Mouse (Mus musculus) left cerebral cortex, postnatal 25 days (tissue): ENCODE data around the gene Odf3l2. TPM values are rescaled to one million over a fixed set of nuclear protein-coding genes. Genes with fewer than 3 reads are reported as not detected.

Source experiments
- DNase-seq, 2 experiments: peaks; one replicate each; pipeline ENCODE4 v3.0.0; 2022; ENCODE audit warnings: low spot score in 2 of 2, mixed read lengths in 1 of 2
- intact Hi-C: fragments of 180-260 bp; cut with DNase I; formaldehyde crosslinking; loops from one replicate; pipeline ENCODE4 v1.15.1; 2025
- total RNA-seq, 2 experiments: library from RNA; stranded (reverse); gene quantifications; 2 replicates each; pipeline ENCODE4 v1.2.3; 2021

Odf3l2 gene
- total RNA-seq, 2 experiments from 2014 or later: 0.34 to 0.57 TPM

- DNase-seq: peak; percentile 79 to 95
- intact Hi-C loops: loop anchor here (1.0 kb wide), 1 partner anchor 72 kb away; the partner anchor contains the start of gene Tpgs1
These were observed 48.2 kb downstream of the Odf3l2 start for GRCm38 (mm10) chr10:79597051-79597935.

GRCm38 (mm10) chr10:79595590-79595929 is 50.0 kb downstream of the Odf3l2 start:
- intact Hi-C loops: loop anchor here (1.0 kb wide), 2 partner anchors 54 to 69 kb away; partner anchors contain the start of gene Madcam1
- DNase-seq: no peak

GRCm38 (mm10) chr10:79594872-79595589 is 50.5 kb downstream of the Odf3l2 start:
- intact Hi-C loops: loop anchor here (1.0 kb wide), 2 partner anchors 54 to 69 kb away; partner anchors contain the start of gene Madcam1
- DNase-seq: peak; percentile 75 to 80

- intact Hi-C loops: no loop called here
- DNase-seq: no peak
These were observed 51.4 kb downstream of the Odf3l2 start for GRCm38 (mm10) chr10:79594111-79594510.

GRCm38 (mm10) chr10:79590702-79591101 is 54.8 kb downstream of the Odf3l2 start:
- intact Hi-C loops: no loop called here
- DNase-seq: no peak

Other genes with a start within 250 kb of the Odf3l2 start
- gene Vmn2r83, start 177.0 kb downstream of the Odf3l2 start, total RNA-seq: not detected
- gene Plpp2, start 111.9 kb downstream of the Odf3l2 start, total RNA-seq: 1 to 10 TPM; 2.3 to 4.3 TPM
- gene Mier2, start 90.5 kb downstream of the Odf3l2 start, total RNA-seq: 10 to 100 TPM; 48.2 to 48.4 TPM
- gene Theg, start 58.4 kb downstream of the Odf3l2 start, total RNA-seq: not detected
- gene C2cd4c, start 31.7 kb downstream of the Odf3l2 start, total RNA-seq: 10 to 100 TPM; 15.2 to 18.6 TPM
- gene Shc2, start 7.8 kb downstream of the Odf3l2 start, total RNA-seq: 10 to 100 TPM; 42.2 to 44.4 TPM
- not detected for gene Madcam1, start 18.8 kb upstream of the Odf3l2 start, total RNA-seq
- gene Tpgs1, start 23.6 kb upstream of the Odf3l2 start, total RNA-seq: 10 to 100 TPM; 82.0 to 82.8 TPM
- 10 to 100 TPM; 75.9 to 78.0 TPM for gene Cdc34, start 36.5 kb upstream of the Odf3l2 start, total RNA-seq
- 1 to 10 TPM; 1.5 to 2.4 TPM for gene Gzmm, start 43.3 kb upstream of the Odf3l2 start, total RNA-seq
- 100 to 1,000 TPM; 650 to 673 TPM for gene Bsg, start 58.8 kb upstream of the Odf3l2 start, total RNA-seq
- 100 to 1,000 TPM; 111 to 123 TPM for gene Hcn2, start 70.9 kb upstream of the Odf3l2 start, total RNA-seq
- gene Polrmt, start 100.8 kb upstream of the Odf3l2 start, total RNA-seq: 10 to 100 TPM; 42.1 to 45.7 TPM
- 1 to 10 TPM; 2.8 to 4.0 TPM for gene Fgf22, start 109.3 kb upstream of the Odf3l2 start, total RNA-seq
- gene Rnf126, start 121.2 kb upstream of the Odf3l2 start, total RNA-seq: 10 to 100 TPM; 90.9 to 96.0 TPM
- 1 to 10 TPM; 2.2 to 2.4 TPM for gene Fstl3, start 131.5 kb upstream of the Odf3l2 start, total RNA-seq
- gene Prss57, start 145.2 kb upstream of the Odf3l2 start, total RNA-seq: 1 to 10 TPM in 1 of 2 experiments, under 1 TPM in 1; 0.62 to 1.1 TPM
- gene Palm, start 147.8 kb upstream of the Odf3l2 start, total RNA-seq: 100 to 1,000 TPM; 318 to 348 TPM
- 1 to 10 TPM in 1 of 2 experiments, under 1 TPM in 1; 0.62 to 1.7 TPM for gene Misp, start 175.3 kb upstream of the Odf3l2 start, total RNA-seq
- gene Ptbp1, start 208.7 kb upstream of the Odf3l2 start, total RNA-seq: 10 to 100 TPM; 48.5 to 52.3 TPM
- 1 to 10 TPM; 1.4 to 2.4 TPM for gene Prtn3, start 228.7 kb upstream of the Odf3l2 start, total RNA-seq
- gene Plppr3, start 228.9 kb upstream of the Odf3l2 start, total RNA-seq: 10 to 100 TPM; 51.1 to 53.3 TPM
- not detected for gene Elane, start 240.5 kb upstream of the Odf3l2 start, total RNA-seq
- gene Cfd, start 245.1 kb upstream of the Odf3l2 start, total RNA-seq: not detected